Mouse (Mus musculus): ENCODE data around the gene Notch2. TPM values are rescaled to one million over a fixed set of nuclear protein-coding genes. Genes with fewer than 3 reads are reported as not detected.

The Notch2 gene
- total RNA-seq, 2 experiments from 2014 or later, result 10.8 to 14.0 TPM

DNA sequence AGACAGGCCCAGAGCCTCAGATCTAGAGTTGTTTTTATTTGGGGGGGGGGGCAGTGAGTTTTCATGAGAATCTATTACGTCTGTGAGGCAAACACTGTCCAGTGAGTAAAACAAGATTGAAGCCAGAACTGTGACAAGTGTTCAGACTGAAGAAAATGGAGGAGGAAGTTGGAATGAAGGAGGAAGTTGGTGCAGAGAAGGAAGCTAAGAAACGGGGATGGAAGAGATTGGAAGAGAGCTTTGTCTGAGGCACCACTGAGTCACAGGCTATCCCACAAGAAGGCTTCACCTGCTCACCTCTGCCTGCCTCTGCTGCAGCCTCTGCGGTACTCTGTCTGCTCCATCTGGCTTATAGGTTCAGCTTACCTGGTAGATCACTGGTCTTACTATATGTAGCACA is 74.2 kb downstream of the Notch2 start:
- intact Hi-C loops (cut with DNase I), result no loop called here
- DNase-seq (ENCODE audit: low spot score in 2 of 2), result no peak

DNA sequence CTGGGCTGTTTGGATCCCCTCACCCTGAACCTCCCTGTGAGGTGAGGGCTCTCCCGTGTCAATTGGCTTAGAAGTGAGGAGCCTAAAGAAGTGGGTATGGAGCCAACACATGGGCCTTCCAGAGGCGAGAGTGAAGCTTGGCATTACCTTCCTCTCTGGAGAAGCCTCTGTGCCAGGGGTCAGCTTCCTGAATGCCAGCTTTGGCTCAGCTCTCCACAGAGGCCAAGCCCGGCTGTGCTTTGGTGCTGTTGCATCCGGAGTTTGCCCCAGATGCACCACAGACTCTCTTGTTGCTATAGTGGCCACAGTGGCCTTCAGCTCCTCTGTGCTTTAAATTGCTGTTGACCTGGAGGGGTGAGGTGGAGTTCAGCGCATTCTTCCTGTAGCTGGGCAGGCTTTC is 76.4 kb downstream of the Notch2 start:
- DNase-seq (ENCODE audit: low spot score in 2 of 2), result no peak
- intact Hi-C loops (cut with DNase I), result no loop called here

DNA sequence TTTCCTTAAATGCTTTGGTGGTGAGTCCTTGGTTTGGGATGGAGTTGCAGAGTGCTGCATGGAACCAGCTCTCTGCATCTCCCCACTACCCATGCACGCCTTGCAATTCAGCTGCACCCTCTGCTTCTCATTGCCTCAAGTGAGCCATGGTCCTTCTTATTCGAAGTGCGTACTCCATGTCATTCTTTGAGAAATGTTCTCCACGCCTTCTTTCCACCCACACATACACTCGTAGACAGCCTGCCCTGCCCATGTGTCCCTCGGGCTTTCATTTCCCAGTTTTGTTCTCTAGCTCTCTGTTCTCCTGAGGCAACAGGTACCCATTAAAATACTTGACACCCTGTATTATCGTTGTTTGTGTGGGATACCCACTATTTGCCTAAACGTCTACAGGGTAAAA is 76.8 kb downstream of the Notch2 start:
- intact Hi-C loops (cut with DNase I), result no loop called here

DNA sequence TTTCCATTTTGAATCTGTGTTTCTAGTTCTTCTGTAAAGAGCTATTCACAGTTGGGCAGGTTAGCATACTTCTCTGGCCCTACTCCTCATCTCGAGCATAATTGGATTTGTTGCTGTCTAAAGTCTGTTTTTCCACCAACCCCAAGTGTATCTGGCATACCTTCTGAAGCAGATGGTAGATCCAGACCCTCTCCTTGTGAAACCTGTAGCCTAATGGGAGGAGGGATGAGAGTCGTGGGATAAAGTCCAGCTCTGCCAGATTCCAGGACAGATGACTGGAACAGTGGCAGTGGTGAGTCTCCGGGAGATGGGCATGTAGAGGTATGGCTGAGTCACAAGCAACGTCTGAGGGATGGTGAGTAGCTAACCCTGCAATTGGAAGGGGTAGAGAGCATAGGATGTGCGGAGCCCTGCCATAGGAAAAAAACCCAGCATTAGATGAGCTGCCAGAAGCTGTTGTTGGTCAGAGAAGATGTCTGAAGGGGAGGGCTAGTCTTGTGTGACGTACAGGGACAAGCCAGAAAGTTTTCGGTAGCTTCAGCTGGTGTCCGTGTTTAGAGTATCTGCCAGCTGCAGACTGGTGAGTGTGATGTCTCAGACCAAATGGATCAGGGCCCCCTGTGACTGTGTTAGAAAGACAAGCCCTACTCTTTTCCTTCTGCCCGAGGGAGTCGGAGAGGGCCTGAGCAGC is 79.5 kb downstream of the Notch2 start:
- intact Hi-C loops (cut with DNase I), result no loop called here
- no peak for DNase-seq (ENCODE audit: low spot score in 2 of 2)

More for the DNA sequence above, 76.8 kb downstream of the Notch2 start:
- DNase-seq (ENCODE audit: low spot score in 2 of 2), result no peak

DNA sequence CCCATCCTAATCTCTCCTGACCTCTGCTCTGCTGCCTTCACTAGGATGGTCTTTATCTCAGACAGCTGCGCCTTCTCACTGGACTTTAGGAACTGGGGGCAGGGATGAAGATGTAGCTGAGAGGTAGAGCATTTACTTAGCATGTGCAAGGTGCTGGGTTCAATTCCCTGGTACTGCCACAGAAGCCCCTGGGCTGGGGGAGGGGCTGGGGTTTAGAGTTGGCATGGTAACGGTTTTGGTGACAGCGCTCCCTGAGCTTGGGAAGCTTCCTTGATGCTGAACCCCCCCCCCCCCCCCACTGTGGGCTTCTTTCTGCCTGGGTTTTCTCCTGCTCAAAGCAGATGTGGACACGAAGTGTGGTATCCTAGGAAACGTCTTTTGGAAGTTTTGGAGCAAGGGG is 80.6 kb downstream of the Notch2 start:
- intact Hi-C loops (cut with DNase I), result no loop called here
- no peak for DNase-seq (ENCODE audit: low spot score in 2 of 2)

DNA sequence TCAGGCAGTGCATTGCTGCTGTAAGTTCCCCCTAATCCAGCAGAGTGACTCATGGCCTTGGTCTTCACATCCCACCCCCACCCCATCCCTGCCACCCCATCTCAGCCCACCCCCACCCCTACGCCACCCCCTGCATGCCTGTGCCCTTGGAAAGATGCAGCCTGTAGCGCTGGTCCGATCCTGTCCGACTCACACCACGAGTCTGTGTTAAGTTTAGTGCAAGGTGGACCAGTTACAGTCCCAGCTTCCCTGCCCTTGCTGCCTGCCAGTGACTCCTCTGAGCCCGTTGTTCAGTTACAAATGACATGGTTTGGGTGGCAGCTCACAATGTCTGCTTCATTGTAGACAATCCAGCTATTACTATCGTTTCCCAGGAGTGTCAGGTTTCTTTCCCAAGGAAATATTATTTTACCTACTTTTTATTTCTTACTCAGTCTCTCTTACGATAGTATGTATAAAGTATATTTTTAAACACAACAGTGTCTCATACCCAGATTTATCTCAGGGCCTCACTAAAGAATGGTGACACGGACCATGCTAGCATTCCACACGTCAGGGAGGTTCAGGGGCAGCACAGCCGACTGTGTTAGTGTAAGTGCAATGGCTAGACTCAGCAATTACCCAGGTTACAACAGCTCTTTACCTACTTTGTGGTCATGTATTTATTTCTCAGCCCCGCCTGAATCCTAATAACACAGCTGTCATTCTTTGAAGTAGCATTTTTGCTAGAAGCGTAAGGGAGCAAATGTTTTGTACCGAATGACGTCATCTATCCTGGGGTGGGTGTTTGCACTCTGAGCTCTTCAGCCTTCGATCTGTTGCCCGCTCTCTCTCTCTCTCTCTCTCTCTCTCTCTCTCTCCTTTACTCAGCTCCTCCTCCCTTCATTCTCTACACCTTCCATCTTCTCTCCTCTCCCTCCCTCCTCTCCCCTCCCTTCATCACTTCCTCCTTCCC is 81.6 kb downstream of the Notch2 start:
- DNase-seq (ENCODE audit: low spot score in 2 of 2), result no peak
- intact Hi-C loops (cut with DNase I), result no loop called here

DNA sequence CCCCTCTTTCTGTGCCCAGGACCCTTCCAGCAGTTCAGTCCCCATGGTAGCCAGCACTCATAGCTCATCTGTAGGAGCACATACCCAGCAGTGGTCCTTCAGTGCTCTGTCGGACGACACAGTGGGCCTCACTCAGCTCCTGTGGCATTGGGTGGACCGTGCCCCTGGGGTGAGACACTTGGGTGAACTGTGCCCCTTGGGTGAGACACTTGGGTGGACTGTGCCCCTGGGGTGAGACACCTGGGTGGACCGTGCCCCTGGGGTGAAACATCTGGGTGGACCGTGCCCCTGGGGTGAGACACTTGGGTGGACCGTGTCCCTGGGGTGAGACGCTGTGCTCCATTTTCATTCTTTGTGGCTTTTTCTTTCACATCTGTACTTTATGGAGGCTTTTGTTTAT is 83.7 kb downstream of the Notch2 start:
- DNase-seq (ENCODE audit: low spot score in 2 of 2), result no peak
- intact Hi-C loops (cut with DNase I), result no loop called here

DNA sequence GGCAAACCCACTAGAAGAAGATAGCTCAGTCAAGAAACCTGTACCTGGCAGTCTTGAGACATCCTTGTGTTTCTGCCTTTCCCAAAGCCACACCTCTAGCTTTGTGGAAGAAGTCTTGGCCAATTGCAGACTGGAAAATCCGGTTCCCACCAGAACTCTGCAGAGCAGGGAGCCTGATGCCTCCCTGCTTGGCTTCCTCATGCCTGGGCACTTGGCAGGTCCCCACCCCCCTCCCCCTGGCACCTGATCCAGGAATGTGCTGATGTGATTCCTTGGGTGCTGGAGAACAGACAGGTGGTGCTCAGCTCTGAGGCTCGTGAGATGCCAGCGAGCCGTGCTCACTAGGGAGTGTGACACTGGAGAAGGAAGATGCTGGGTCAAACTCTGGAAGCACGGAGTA is 85.3 kb downstream of the Notch2 start:
- DNase-seq (ENCODE audit: low spot score in 2 of 2), result no peak
- intact Hi-C loops (cut with DNase I), result no loop called here

DNA sequence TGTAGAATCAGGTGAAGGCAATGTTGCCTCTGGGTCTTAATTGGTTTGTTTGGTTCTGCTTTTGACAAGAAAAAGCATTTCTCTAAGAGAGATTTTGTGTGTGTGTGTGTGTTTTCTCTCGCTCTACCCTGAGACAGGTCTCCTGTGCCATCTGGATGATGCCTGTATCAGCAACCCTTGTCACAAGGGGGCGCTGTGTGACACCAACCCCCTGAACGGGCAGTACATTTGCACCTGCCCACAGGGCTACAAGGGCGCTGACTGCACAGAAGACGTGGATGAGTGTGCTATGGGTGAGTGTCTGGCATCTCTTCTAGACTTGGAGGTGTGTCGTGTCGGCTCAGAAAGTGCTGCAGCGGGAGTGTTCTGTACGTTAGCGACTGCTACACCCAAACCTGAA is 86.0 kb downstream of the Notch2 start:
- intact Hi-C loops (cut with DNase I), result no loop called here
- DNase-seq (ENCODE audit: low spot score in 2 of 2), result no peak

DNA sequence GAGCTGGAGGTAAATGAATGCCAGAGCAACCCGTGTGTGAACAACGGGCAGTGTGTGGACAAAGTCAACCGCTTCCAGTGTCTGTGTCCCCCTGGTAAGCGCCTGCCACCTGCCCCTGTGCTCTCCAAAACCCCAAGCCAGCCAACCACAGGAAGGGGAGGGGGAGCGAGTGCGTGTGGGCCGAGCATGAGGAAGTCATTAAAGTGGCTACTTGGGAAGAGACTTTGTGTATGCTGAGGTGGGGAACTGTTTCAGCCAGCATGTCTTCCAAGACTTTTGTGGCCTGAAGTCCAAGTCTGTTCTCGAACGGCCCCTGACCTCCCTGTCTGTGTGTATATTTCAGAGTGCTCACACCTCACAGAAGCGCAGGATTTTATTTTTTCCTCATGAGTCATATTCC is 88.2 kb downstream of the Notch2 start:
- intact Hi-C loops (cut with DNase I), result no loop called here
- DNase-seq (ENCODE audit: low spot score in 2 of 2), result no peak

DNA sequence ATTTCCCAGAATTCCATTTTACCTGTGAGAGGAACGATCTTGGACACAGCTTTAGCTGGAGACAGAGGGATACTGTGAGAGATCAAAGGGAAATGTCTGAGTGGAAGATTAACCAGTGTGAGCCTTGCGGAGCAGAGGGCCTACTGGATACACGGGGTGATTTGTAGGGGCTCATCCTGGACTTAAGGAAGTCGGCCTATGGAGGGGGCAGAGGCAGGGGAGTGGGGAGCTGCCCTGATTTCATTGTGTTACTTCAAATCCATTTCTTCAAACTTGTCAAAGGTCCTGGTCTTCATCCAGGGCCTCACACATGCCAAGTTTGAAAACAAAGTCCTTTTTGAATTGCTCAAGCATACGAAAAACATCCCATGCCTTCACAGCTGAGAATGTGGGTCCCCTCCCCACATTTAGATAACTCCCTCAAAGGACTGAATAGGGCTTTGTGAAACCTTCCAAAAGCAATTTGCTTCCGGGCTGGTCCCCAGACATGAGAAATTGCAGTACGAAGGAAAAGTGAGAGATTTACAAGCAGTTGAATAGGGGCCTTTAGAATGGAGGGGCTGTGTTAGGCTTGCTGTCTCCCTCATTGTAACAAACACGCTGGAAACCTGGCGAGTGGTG is 91.6 kb downstream of the Notch2 start:
- DNase-seq (ENCODE audit: low spot score in 2 of 2), result no peak
- intact Hi-C loops (cut with DNase I), result no loop called here

DNA sequence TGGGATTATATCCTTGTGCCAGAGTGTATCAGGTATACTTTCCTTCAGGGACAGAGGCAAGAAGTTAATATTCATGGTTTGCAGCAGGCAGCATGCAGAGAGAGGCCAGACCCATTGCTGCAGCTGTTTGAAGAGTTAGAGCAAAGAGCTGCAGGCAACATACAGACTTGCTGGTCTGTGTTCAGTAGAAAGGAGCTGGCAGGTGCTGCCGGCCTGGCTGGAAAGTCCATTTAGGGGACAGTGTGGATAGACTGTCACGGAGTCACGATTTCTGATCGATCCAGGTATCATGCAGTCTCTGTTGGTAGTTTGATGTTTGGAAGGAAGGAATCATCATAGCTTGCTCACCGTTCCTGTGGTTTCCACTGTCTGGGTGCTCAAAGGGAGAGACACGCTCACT is 92.2 kb downstream of the Notch2 start:
- intact Hi-C loops (cut with DNase I), result no loop called here

DNA sequence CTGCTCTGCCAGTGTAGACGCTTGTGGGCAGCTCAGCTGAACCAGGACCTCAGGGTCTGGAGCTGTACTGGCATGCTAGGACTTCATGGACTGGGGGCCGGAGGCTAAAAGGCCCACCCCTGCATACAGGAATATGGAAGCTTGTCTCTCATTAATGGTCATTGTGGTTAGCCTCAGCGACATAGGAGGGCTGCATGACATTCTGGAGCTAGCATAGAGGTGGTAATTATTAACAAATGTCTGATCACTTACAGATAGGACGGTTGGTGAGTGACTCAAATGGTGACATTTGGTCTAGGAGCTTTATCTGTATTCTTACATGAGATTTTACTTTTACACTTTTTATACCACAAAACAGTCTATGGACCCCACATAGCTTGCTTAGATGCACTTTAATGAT is 92.8 kb downstream of the Notch2 start:
- no peak for DNase-seq (ENCODE audit: low spot score in 2 of 2)
- intact Hi-C loops (cut with DNase I), result no loop called here

More for the DNA sequence above, 92.2 kb downstream of the Notch2 start:
- no peak for DNase-seq (ENCODE audit: low spot score in 2 of 2)

DNA sequence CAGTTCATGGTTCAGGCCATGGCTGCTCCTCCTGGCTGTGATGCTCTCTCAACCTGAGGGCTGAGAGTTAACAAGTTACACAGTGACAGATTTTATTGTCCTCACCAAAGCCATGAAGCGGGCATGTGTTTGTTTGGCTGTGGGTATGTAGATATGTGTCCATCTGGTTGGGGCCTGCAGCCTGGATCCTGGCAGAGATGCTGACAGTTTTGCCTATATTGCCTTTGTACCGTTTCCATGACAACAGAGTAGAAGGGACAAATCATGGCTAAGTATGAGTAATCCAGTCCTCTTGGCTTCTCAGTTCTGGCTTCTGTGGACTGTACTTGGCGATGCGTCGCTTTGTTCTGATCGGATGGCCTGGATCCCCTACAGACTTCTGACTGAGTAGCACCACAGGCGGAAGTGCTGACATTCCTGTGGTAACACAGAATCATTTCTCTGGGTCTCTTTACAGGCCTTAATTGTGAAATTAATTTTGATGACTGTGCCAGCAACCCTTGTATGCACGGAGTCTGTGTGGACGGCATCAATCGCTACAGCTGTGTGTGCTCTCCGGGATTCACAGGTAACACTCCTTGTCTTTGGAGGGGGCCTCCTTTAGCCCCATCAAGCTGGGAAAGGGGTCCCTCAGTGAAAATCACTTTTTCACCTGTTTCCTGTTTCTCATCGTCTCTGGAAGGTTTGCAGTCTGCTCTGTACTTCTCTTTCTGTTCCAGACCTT is 93.4 kb downstream of the Notch2 start:
- DNase-seq (ENCODE audit: low spot score in 2 of 2), result peak in 1 of 2 experiments; percentile 34
- intact Hi-C loops (cut with DNase I), result no loop called here

DNA sequence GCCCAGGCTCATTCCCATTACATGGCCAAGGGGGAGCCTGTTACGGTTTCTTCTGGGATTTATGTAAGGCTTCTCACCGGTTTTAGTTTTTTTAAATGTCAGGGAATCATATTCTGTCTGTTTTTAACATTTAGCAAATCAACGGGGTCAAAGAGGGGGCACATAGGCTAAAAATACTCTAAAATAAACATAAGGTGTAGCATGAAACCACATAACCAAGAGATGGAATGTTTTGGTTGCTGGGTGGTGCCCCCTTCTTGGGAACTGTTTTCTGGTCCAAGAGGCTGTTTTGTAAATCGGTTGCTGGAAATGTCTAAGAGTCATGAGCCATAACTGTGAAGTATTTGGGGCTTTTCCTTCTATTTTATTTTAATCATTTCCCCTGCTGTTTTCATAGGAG is 95.1 kb downstream of the Notch2 start:
- no peak for DNase-seq (ENCODE audit: low spot score in 2 of 2)
- intact Hi-C loops (cut with DNase I), result no loop called here

DNA sequence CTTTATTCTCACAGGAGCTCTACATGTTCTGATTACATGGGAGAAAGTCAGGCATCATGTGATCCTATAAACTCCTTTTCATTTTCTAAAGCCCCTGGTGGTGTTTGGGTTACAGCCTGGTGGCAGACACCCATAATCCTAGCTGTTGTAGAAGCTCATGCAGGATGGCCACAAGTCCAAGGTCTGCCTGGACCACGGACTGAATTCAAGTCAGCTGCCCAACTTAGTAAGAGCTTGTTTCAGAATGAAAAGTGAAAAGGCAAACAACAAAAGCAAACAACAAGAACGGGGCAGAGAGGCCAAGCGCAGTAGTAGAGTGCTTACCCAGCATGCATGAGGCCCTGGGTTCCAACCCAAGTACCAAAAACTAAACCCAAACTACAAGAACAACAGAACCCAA is 95.5 kb downstream of the Notch2 start:
- intact Hi-C loops (cut with DNase I), result no loop called here
- DNase-seq (ENCODE audit: low spot score in 2 of 2), result no peak

DNA sequence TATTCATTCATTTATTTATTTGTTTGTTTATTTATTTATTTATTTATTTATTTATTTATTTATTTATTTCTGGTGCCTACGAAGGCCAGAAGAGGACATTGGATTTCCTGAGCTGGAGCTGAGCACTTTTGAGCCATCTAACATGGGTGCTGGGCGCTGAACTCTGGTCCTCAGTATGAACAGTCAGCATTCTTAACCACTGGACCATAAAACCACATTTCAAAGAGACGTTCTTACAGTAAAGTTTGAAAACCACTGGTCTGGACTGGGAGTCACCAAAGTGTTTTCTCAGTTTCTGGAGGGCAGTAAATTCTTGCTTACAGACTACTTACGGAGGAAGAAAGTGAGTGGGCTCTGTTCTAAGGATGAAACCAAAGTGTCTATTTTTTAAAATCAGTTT is 97.3 kb downstream of the Notch2 start:
- intact Hi-C loops (cut with DNase I), result loop anchor here (10.0 kb wide), 1 partner anchor 176 kb away; no protein-coding TSS in a partner anchor

DNA sequence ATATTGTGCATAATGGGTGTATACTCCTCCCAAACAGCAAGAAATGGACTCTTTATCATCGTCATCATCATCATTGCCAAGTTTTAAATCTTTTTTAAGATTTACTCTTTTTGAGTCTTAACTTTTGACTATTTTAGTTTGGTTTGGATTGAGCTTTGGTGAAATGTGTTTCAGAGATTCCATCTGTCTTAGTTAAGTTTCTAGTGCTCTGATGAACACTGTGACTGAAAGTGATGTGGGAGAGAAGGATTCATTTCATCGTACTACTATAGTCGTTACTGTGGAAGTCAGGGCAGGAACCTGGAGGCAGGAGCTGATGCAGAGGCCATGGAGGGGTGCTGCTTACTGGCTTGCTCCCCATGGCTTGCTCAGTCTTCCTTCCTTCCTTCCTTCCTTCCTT is 104.9 kb downstream of the Notch2 start:
- intact Hi-C loops (cut with DNase I), result loop anchor here (10.0 kb wide), 1 partner anchor 183 kb away; no protein-coding TSS in a partner anchor
- DNase-seq (ENCODE audit: low spot score in 2 of 2), result no peak

More for the DNA sequence above, 97.3 kb downstream of the Notch2 start:
- DNase-seq (ENCODE audit: low spot score in 2 of 2), result no peak

DNA sequence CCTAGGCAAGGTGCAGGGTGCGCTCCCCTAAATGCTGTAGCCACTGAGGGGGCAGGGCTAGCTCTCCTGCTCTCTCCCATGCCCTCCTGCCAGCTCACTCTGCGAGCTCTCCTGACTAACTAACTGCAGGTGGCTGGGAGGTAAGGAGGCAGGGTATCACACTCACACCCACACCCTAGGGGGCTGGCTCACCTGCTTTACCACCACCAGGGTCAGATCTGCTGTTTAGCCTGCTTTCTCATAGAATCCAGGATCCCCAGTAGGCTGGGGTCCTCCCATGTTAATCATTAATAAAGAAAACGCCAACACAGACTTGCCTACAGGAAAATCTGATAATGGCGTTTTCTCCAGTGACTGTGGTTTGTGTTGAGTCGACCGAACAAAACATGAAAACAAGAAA is 106.0 kb downstream of the Notch2 start:
- no peak for DNase-seq (ENCODE audit: low spot score in 2 of 2)

DNA sequence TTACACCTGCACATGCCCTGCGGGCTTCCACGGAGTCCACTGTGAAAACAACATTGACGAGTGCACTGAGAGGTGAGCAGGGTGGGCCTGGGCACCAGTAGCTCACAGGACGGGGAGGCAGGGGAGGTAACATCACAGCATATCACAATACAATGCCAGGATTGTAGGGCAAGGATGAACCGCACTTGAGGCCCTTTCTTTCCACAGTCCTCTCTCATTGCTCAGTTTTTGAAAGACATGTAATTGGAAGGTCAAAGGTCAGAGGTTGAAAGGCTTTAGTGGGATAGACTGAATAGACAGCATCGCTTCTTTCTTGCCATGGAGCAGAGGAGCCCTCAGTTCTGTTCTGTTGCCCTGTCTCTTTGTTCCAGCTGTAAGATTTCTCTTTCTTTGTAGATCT is 107.6 kb downstream of the Notch2 start:
- intact Hi-C loops (cut with DNase I), result no loop called here
- DNase-seq (ENCODE audit: low spot score in 2 of 2), result no peak

More for the DNA sequence above, 106.0 kb downstream of the Notch2 start:
- intact Hi-C loops (cut with DNase I), result loop anchor here (10.0 kb wide), 1 partner anchor 185 kb away; no protein-coding TSS in a partner anchor

Data from left cerebral cortex, postnatal 36 days (tissue).